Mouse (Mus musculus) liver, embryonic 11.5 days (tissue): ENCODE measurements around the gene Pikfyve. TPM values are rescaled to one million over a fixed set of nuclear protein-coding genes. Genes with fewer than 3 reads are reported as not detected.
"Not testable (repeated sequence)": the region's sequence is repeated elsewhere in the genome, so short reads cannot be mapped to it uniquely, and the experiment has no call there.

Source experiments
- ATAC-seq: fragments of 200-750 bp; cut with Nextera tagmentation; replicated peaks from 2 replicates; pipeline ENCODE4 v1.8.0; 2017; ENCODE audit warnings: moderate number of reproducible peaks, mild to moderate bottlenecking, moderate TSS enrichment, moderate library complexity; ENCODE audit not compliant: low FRiP score
- DNase-seq: peaks from one replicate; pipeline ENCODE4 v3.0.0-alpha.2; 2017; ENCODE audit warnings: low spot score
- H3K27ac ChIP-seq: fragments of 300-500 bp; sonication (generic); 2 replicates; pipeline ENCODE4 v1.5.1; 2014; ENCODE audit warnings: mild to moderate bottlenecking, low read depth, low read length, control low read depth
- H3K27me3 ChIP-seq: fragments of 300-500 bp; sonication (generic); replicated peaks from 2 replicates; pipeline ENCODE4 v1.6.1; 2014; ENCODE audit warnings: low read length, mixed read lengths; ENCODE audit not compliant: control insufficient read depth, insufficient read depth
- H3K36me3 ChIP-seq: fragments of 300-500 bp; sonication (generic); 2 replicates; pipeline ENCODE4 v1.6.1; 2014; ENCODE audit warnings: mild to moderate bottlenecking, low read length, moderate library complexity, mixed read lengths; ENCODE audit not compliant: control insufficient read depth, insufficient read depth
- H3K4me1 ChIP-seq: fragments of 300-500 bp; sonication (generic); replicated peaks from 2 replicates; pipeline ENCODE4 v1.6.1; 2014; ENCODE audit warnings: low read length, mixed read lengths; ENCODE audit not compliant: control insufficient read depth, insufficient read depth
- H3K4me2 ChIP-seq: fragments of 300-500 bp; sonication (generic); 2 replicates; pipeline ENCODE4 v1.6.1; 2014; ENCODE audit warnings: mild to moderate bottlenecking, control low read depth, moderate library complexity
- H3K4me3 ChIP-seq: fragments of 300-500 bp; sonication (generic); 2 replicates; pipeline ENCODE4 v1.5.1; 2014; ENCODE audit warnings: low read depth, low read length, control low read depth
- H3K9ac ChIP-seq: fragments of 300-500 bp; sonication (generic); 2 replicates; pipeline ENCODE4 v1.6.1; 2014; ENCODE audit warnings: low read depth, low read length, control low read depth
- H3K9me3 ChIP-seq: fragments of 300-500 bp; sonication (generic); 2 replicates; pipeline ENCODE4 v1.6.1; 2016; ENCODE audit warnings: low read length, inconsistent platforms, mixed read lengths; ENCODE audit not compliant: control insufficient read depth
- WGBS: fragments of 180-500 bp; shearing (Covaris S2); extraction: QIAGEN DNeasy Blood & Tissue Kit; methylation state at CpG from one replicate; pipeline ENCODE4 v1.1.7; 2014; 5-methylcytosine and 5-hydroxymethylcytosine counted together
- polyA plus RNA-seq: library from polyadenylated mRNA; unstranded; fragments of >200 nt; fragmentation: Nextera tagmentation; extraction: Ambion mirVana; gene quantifications from 2 replicates; pipeline ENCODE4 v1.2.1, GENCODE M21; 2014

Pikfyve gene
- polyA plus RNA-seq, 1 experiment from 2014 or later = 10.7 TPM

- H3K4me1 ChIP-seq, ATAC-seq, H3K27ac ChIP-seq, H3K27me3 ChIP-seq, H3K4me2 ChIP-seq, H3K4me3 ChIP-seq, H3K9ac ChIP-seq, H3K36me3 ChIP-seq, DNase-seq, H3K9me3 ChIP-seq: not testable (repeated sequence)
- 76% methylated on average over 3 of the region's 3 CpGs for WGBS
Measured at GRCm38 (mm10) chr1:65229768-65230167, 43.3 kb downstream of the Pikfyve start.

DNA sequence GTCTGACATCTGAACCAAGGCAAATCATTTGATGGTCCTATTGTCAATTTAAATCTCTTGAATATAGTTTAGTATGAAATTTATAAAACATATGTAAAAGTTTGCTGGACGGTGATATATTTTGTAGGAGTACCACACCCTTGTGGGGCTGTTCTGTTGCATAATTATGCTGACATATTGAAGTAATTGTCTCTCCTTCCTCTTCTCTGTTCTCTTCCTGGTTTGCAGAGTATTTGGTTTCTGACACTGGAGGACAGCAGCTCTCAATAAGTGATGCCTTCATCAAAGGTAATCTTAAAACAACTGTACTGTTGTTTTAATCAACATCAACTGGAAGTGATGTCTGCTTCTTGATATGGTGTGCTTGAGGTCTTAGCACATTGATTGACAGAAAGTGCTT lies 44.1 kb downstream of the Pikfyve start:
- Histone ChIP-seq H3K4me2 (no peak overlapping the region), H3K9me3 (no peaks in the 10 kb centered on the region), H3K27ac (no peak overlapping the region), H3K27me3 (no peaks in the 10 kb centered on the region), H3K9ac (no peak overlapping the region), H3K4me1 (no peaks in the 10 kb centered on the region), H3K36me3 (peaks cover 9% of the 10 kb centered on the region), H3K4me3 (no peak overlapping the region)
- WGBS = 86% methylated on average over 1 of the region's 1 CpGs
- ATAC-seq (no peak), DNase-seq (no peak)

DNA sequence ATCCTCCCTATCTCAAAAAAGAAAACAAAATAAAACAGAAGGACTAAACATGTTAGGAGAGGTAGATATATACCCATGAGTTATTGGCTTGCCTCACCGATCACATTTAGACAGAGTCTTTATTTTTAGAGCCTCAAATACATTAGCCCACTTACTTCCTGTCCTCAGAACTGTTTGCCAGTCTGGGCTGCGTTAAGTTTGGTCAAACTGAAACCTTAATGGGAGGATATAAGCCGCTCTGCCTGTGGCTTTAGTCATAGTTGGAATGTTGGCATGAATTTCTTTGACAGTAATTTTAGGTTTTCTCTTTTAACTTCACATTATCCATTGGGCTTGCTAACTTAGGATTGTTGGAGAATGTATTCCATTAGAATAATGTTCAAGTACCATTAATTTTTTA lies 51.2 kb downstream of the Pikfyve start:
- no peak overlapping the region for H3K4me2 ChIP-seq
- WGBS = 79% methylated on average over 3 of the region's 3 CpGs
- H3K36me3 ChIP-seq = peaks cover 10% of the 10 kb centered on the region
- ATAC-seq = no peak
- no peak overlapping the region for H3K9ac ChIP-seq
- no peaks in the 10 kb centered on the region for H3K27me3 ChIP-seq
- no peak overlapping the region for H3K4me3 ChIP-seq
- no peaks in the 10 kb centered on the region for H3K9me3 ChIP-seq
- DNase-seq = no peak
- no peaks in the 10 kb centered on the region for H3K4me1 ChIP-seq
- no peak overlapping the region for H3K27ac ChIP-seq

- H3K4me1 ChIP-seq = no peaks in the 10 kb centered on the region
- no peak overlapping the region for H3K27ac ChIP-seq
- H3K9me3 ChIP-seq = no peaks in the 10 kb centered on the region
- DNase-seq = no peak
- WGBS = 92% methylated on average over 1 of the region's 1 CpGs
- no peaks in the 10 kb centered on the region for H3K27me3 ChIP-seq
- H3K36me3 ChIP-seq = peaks cover 10% of the 10 kb centered on the region; the same call in 1 of the 2 replicates
- ATAC-seq = no peak
- H3K4me2 ChIP-seq = no peak overlapping the region
- no peak overlapping the region for H3K4me3 ChIP-seq
- H3K9ac ChIP-seq = no peak overlapping the region
Measured at GRCm38 (mm10) chr1:65245637-65246036, 59.2 kb downstream of the Pikfyve start.

DNA sequence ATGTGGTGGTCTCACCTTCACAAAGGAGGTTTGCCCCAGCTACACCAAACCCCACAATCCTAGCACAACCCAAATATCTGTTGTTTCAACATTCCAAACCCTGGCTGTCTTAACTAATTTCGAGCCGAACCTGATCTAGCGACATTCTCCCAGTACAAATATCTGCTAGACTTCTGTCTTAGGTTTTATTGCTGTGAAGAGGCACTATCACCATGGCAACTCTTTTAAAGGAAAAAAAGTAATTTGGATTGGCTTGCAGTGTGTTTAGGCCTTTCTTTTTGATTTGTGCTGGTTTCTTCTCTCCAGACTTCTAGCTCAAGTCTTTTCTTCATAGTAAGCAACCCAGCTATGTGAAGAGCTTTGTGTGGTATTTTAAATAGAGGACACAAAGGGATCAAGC lies 94.0 kb downstream of the Pikfyve start:
- ATAC-seq = no peak
- no peak overlapping the region for H3K4me2 ChIP-seq
- WGBS = 95% methylated on average over 3 of the region's 3 CpGs

DNA sequence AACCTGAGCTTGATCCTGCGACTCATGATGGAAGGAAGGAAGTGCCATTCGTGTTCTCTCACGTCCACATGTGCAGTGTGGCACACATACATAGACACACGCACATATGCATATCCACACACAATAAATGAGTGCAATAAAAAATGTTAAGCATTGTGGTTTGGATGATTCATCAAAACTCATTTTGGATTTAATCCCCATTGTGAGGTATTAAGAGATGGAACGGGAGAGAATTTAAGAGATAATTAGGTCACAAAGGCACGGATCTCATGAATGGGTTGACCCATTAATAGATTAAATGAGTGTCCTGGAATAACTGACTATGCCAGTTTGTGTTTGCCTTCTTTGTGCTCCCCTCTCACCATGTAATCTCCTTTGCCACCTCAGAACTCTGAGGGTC lies 95.3 kb downstream of the Pikfyve start, which contains the start of gene Pth2r:
TSS of gene Pth2r (plus strand) at position 301 of the 400 bp plus-strand sequence.
- WGBS = 86% methylated on average over 6 of the region's 6 CpGs
- ATAC-seq (no peak), DNase-seq (no peak)
- H3K36me3 ChIP-seq = no peaks in the 10 kb centered on the region
- no peak within 1 kb of the TSS for H3K4me3 ChIP-seq
- no peak within 1 kb of the TSS for H3K27ac ChIP-seq
- H3K9ac ChIP-seq = no peak within 1 kb of the TSS
- no peak within 1 kb of the TSS for H3K4me2 ChIP-seq
- no peaks in the 10 kb centered on the region; the same call in 1 of the 2 replicates for H3K4me1 ChIP-seq
- no peaks in the 10 kb centered on the region for H3K9me3 ChIP-seq
- no peaks in the 10 kb centered on the region for H3K27me3 ChIP-seq

More for the DNA sequence above, 94.0 kb downstream of the Pikfyve start:
- no peak overlapping the region for H3K4me3 ChIP-seq
- no peak for DNase-seq
- H3K27me3 ChIP-seq = no peaks in the 10 kb centered on the region
- H3K36me3 ChIP-seq = no peaks in the 10 kb centered on the region
- H3K9me3 ChIP-seq = no peaks in the 10 kb centered on the region
- no peak overlapping the region for H3K27ac ChIP-seq
- no peaks in the 10 kb centered on the region; the same call in 1 of the 2 replicates for H3K4me1 ChIP-seq
- H3K9ac ChIP-seq = no peak overlapping the region

- DNase-seq (no peak), ATAC-seq (peak; percentile 39; the same call in 1 of the 2 replicates)
- H3K36me3 ChIP-seq = no peaks in the 10 kb centered on the region
- no peaks in the 10 kb centered on the region; the same call in 1 of the 2 replicates for H3K4me1 ChIP-seq
- H3K4me3 ChIP-seq = no peak overlapping the region
- no peak overlapping the region for H3K4me2 ChIP-seq
- H3K27ac ChIP-seq = no peak overlapping the region
- H3K27me3 ChIP-seq = no peaks in the 10 kb centered on the region
- WGBS = 9% methylated on average over 6 of the region's 6 CpGs
- no peak overlapping the region for H3K9ac ChIP-seq
- H3K9me3 ChIP-seq = no peaks in the 10 kb centered on the region
Measured at GRCm38 (mm10) chr1:65282766-65283165, 96.3 kb downstream of the Pikfyve start.

GRCm38 (mm10) chr1:65308476-65308875 lies 122.0 kb downstream of the Pikfyve start:
- no peak overlapping the region for H3K27ac ChIP-seq
- H3K9me3 ChIP-seq = no peaks in the 10 kb centered on the region
- 77% methylated on average over 3 of the region's 3 CpGs for WGBS
- H3K4me1 ChIP-seq = no peaks in the 10 kb centered on the region; the same call in 1 of the 2 replicates
- no peak overlapping the region for H3K4me2 ChIP-seq
- DNase-seq (no peak), ATAC-seq (no peak)
- no peaks in the 10 kb centered on the region for H3K36me3 ChIP-seq
- peaks cover 13% of the 10 kb centered on the region for H3K27me3 ChIP-seq
- no peak overlapping the region for H3K9ac ChIP-seq
- no peak overlapping the region for H3K4me3 ChIP-seq

DNA sequence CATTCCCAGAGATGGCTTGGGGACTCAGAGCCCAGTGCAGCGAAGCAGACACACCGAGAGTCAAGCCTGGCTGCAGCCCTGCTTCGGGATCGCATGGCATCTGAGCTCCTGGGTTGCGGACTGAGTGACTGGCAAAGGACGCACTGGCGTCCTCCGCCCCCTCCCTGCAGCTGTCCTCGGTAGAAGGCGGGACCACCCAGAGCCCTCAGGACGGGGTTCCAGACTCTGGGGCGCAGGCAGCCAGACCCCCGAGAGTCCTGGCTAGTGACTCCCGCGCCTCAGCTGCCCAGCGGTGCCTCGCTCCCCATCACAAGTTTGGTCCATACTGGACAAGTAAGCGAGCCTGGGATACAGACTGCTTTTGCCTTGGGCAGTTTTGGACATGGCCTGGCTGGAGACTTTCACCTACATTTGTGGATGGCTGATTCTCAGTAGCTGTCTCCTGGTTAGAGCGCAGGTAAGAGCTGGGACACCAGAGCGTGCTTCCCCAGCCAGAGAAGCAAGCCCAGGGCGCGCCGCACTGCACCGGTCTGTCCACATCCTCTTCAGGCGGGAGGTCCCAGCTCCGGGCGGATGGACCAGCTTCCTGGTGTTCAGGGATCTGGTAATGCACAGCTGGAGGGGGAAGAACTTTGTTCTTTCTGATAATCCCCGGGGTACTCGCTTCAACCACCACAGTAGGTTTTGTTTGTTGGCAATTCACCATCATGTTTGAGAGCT lies 124.9 kb downstream of the Pikfyve start:
- Histone ChIP-seq H3K4me1 (no peaks in the 10 kb centered on the region; the same call in 1 of the 2 replicates), H3K9ac (no peak overlapping the region), H3K27me3 (peaks cover 13% of the 10 kb centered on the region), H3K36me3 (no peaks in the 10 kb centered on the region), H3K4me2 (peak overlapping the region; percentile 60), H3K27ac (no peak overlapping the region), H3K4me3 (peak overlapping the region; percentile 23; the same call in 1 of the 2 replicates), H3K9me3 (no peaks in the 10 kb centered on the region)
- ATAC-seq (no peak), DNase-seq (peak; percentile 33)
- 4% methylated on average over 29 of the region's 29 CpGs for WGBS
